Mouse (Mus musculus): ENCODE results near the gene Tmc4.

DNA sequence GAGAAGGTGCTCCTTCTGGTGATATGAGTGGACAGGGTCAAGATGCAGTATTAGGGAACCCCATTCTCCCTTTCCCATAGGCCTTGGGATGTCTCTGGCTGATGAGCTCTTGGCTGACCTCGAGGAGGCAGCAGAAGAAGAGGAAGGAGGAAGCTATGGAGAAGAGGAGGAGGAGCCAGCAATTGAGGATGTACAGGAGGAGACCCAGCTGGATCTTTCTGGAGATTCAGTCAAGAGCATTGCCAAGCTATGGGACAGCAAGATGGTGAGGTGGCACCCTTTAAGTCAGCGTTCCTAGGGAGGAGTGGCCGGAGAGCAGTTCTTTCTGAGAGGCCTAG, 46.9 kb downstream of the Tmc4 start:
- TF ChIP-seq CTCF (IDR thresholded peaks at IDR 0.05; ENCODE audit: borderline replicate concordance, extremely low read depth, insufficient read depth, insufficient read length) (no peak), POLR2A (IDR thresholded peaks at IDR 0.05; ENCODE audit: borderline replicate concordance, extremely low read depth, insufficient read depth, insufficient read length, poor library complexity, severe bottlenecking) (no peak)

Data from brain, embryonic 14.5 days (tissue).